Mouse (Mus musculus) cortical plate, adult 2 months (tissue): Measurements from ENCODE around the gene Usp7.

Experiments used
- CTCF ChIP-seq: fragments of 200-500 bp; IDR thresholded peaks from 2 replicates; pipeline ENCODE4 v1.5.1; 2011; ENCODE audit warnings: mild to moderate bottlenecking, control low read depth, low read length; ENCODE audit not compliant: insufficient read depth; ENCODE audit errors: extremely low read depth
- POLR2A ChIP-seq: fragments of 200-500 bp; IDR thresholded peaks from 2 replicates; pipeline ENCODE4 v1.6.1; 2011; ENCODE audit warnings: mild to moderate bottlenecking, low read length, control low read depth; ENCODE audit not compliant: insufficient read depth; ENCODE audit errors: extremely low read depth

DNA sequence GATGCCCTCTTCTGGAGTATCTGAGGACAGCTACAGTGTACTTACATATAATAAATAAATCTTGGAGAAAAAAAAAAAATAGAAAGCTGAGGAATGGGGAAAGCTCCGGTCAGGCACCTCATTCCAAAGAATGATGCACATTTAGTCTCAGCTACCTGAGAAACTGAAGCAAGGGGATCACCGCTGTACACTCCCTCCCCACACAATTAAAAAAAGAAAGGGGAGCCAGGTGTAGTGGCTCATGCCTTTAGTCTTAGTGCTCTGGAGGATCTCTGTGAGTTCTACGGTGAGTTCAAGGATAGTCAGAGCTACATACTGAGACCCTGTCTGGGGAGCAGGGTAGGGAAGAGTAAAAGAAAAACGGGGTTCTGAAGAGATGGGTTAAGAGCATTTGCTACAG is 22.6 kb downstream of the Usp7 start:
- TF ChIP-seq CTCF (no peak), POLR2A (no peak)
